ENCODE assay signal across 8 mouse cellular contexts in the genomic region with DNA sequence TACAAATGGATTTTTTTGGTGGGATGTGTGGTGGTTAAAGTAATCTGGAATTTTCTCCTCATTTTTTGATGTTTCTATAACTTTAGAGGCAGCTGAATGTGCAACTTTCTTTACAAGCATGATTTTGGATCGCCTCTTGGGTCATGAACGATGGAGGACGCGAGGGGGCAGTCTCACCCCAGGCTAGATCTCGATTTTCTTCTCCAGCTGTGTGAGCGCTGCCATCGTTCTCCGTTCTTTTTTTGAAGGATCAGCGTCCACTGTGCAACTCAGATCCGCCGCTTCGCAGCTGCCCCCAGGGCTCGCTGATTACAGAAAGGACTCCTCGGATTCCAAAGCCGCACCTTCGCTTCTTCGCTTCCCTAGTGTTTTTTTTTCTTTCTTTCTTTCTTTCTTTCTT.
DNase-seq lines count a peak whose midpoint lies in the region; ATAC-seq and TF ChIP-seq lines count a peak whose summit lies in the region.

No protein-coding gene starts in this region.

- ATAC-seq in embryonic facial prominence, embryonic 13.5 days (ENCODE audit: insufficient number of reproducible peaks, insufficient read depth, low FRiP score, low TSS enrichment, low read depth) = no peak
- peak; percentile 68; the same call in 1 of the 2 replicates for ATAC-seq in heart, embryonic 11.5 days (replicated peaks; ENCODE audit: insufficient number of reproducible peaks, low FRiP score, low TSS enrichment)
- ATAC-seq in kidney, embryonic 16.5 days (ENCODE audit: low FRiP score, low TSS enrichment) = peak; percentile 83; the same call in 1 of the 2 replicates
- 0 out of 2 replicates have a peak, but pooled peaks have one; percentile 52 for ATAC-seq in limb, embryonic 15.5 days (ENCODE audit: insufficient number of reproducible peaks, low FRiP score, low TSS enrichment, low read depth)

- H3K9me3 ChIP-seq in embryonic facial prominence, embryonic 13.5 days = no peaks in the 10 kb centered on the region
- no peaks in the 10 kb centered on the region for H3K9me3 ChIP-seq in heart, embryonic 11.5 days (replicated peaks; ENCODE audit: control insufficient read depth, low read length)
- H3K9me3 ChIP-seq in kidney, embryonic 16.5 days (ENCODE audit: low read length) = no peaks in the 10 kb centered on the region
- no peaks in the 10 kb centered on the region for H3K9me3 ChIP-seq in limb, embryonic 15.5 days

- peaks cover 4% of the 10 kb centered on the region; the same call in 1 of the 2 replicates for H3K27me3 ChIP-seq in embryonic facial prominence, embryonic 13.5 days
- no peaks in the 10 kb centered on the region; the same call in 1 of the 2 replicates for H3K27me3 ChIP-seq in heart, embryonic 11.5 days (ENCODE audit: control insufficient read depth, insufficient read depth, low read length)
- H3K27me3 ChIP-seq in kidney, embryonic 16.5 days (ENCODE audit: insufficient read depth, low read length) = no peaks in the 10 kb centered on the region
- H3K27me3 ChIP-seq in limb, embryonic 15.5 days = no peaks in the 10 kb centered on the region
- peaks cover 4% of the 10 kb centered on the region for H3K27me3 ChIP-seq in myocyte (ENCODE audit: control insufficient read depth, insufficient read depth, insufficient read length)
- H3K27me3 ChIP-seq in testis, adult 2 months (ENCODE audit: control insufficient read depth, insufficient read depth, low read length) = no peaks in the 10 kb centered on the region; the same call in 1 of the 2 replicates

- no peaks in the 10 kb centered on the region for H3K4me1 ChIP-seq in embryonic facial prominence, embryonic 13.5 days
- no peaks in the 10 kb centered on the region for H3K4me1 ChIP-seq in heart, embryonic 11.5 days (ENCODE audit: control insufficient read depth, insufficient read depth, low read length)
- H3K4me1 ChIP-seq in kidney, embryonic 16.5 days (ENCODE audit: insufficient read depth, low read length) = no peaks in the 10 kb centered on the region
- no peaks in the 10 kb centered on the region for H3K4me1 ChIP-seq in limb, embryonic 15.5 days
- peaks cover 3% of the 10 kb centered on the region for H3K4me1 ChIP-seq in testis, adult 2 months (ENCODE audit: control insufficient read depth, insufficient read depth, low read length)

- DNase-seq in A20 (ENCODE audit: low read depth, low spot score) = peak; percentile 11
- DNase-seq in adrenal gland, postnatal 4 days (ENCODE audit: low spot score in 2 of 2) = peak; percentile 22 to 24

- H3K36me3 ChIP-seq in embryonic facial prominence, embryonic 13.5 days = no peaks in the 10 kb centered on the region
- no peaks in the 10 kb centered on the region for H3K36me3 ChIP-seq in heart, embryonic 11.5 days (ENCODE audit: control insufficient read depth, insufficient read depth, low read length)
- no peaks in the 10 kb centered on the region for H3K36me3 ChIP-seq in kidney, embryonic 16.5 days (ENCODE audit: insufficient read depth, low read length)
- H3K36me3 ChIP-seq in limb, embryonic 15.5 days = no peaks in the 10 kb centered on the region
- H3K36me3 ChIP-seq in myocyte (ENCODE audit: control insufficient read depth, insufficient read depth) = no peaks in the 10 kb centered on the region
- no peaks in the 10 kb centered on the region for H3K36me3 ChIP-seq in testis, adult 2 months (ENCODE audit: control insufficient read depth, insufficient read depth, low read length)

- TF ChIP-seq POLR2A in myocyte (IDR thresholded peaks at IDR 0.05; ENCODE audit: insufficient read length, low read depth) = no peak
- TF ChIP-seq POLR2A in testis, adult 2 months (IDR thresholded peaks at IDR 0.05; ENCODE audit: control insufficient read depth, low read depth, low read length) = no peak

- no peak overlapping the region for H3K27ac ChIP-seq in embryonic facial prominence, embryonic 13.5 days
- H3K27ac ChIP-seq in heart, embryonic 11.5 days (ENCODE audit: low read depth, low read length) = no peak overlapping the region
- no peak overlapping the region for H3K27ac ChIP-seq in kidney, embryonic 16.5 days (ENCODE audit: low read length)
- H3K27ac ChIP-seq in limb, embryonic 15.5 days = no peak overlapping the region
- H3K27ac ChIP-seq in testis, adult 2 months (ENCODE audit: control insufficient read depth, insufficient read depth, low read depth, low read length) = no peak overlapping the region

- under 1% methylated on average over 17 of the region's 17 CpGs for WGBS in embryonic facial prominence, embryonic 13.5 days
- 3% methylated on average over 17 of the region's 17 CpGs for WGBS in heart, embryonic 11.5 days (ENCODE audit: insufficient replicate concordance)
- WGBS in kidney, embryonic 16.5 days = 0% methylated on average over 17 of the region's 17 CpGs
- WGBS in limb, embryonic 15.5 days = 0% methylated on average over 17 of the region's 17 CpGs

- H3K4me3 ChIP-seq in embryonic facial prominence, embryonic 13.5 days = peak overlapping the region; percentile 41
- H3K4me3 ChIP-seq in heart, embryonic 11.5 days (ENCODE audit: low read depth, low read length) = peak overlapping the region; percentile 23; the same call in 1 of the 2 replicates
- H3K4me3 ChIP-seq in kidney, embryonic 16.5 days (ENCODE audit: low read length) = peak overlapping the region; percentile 38
- peak overlapping the region; percentile 34 for H3K4me3 ChIP-seq in limb, embryonic 15.5 days
- no peak overlapping the region for H3K4me3 ChIP-seq in myocyte
- H3K4me3 ChIP-seq in testis, adult 2 months (ENCODE audit: control insufficient read depth, low read depth, low read length) = peak overlapping the region; percentile 27

- H3K9ac ChIP-seq in embryonic facial prominence, embryonic 13.5 days = peak overlapping the region; percentile 61; the same call in 1 of the 2 replicates
- no peak overlapping the region for H3K9ac ChIP-seq in heart, embryonic 11.5 days (ENCODE audit: low read depth, low read length)
- H3K9ac ChIP-seq in kidney, embryonic 16.5 days (replicated peaks; ENCODE audit: low read length) = no peak overlapping the region
- no peak overlapping the region for H3K9ac ChIP-seq in limb, embryonic 15.5 days

- H3K4me2 ChIP-seq in embryonic facial prominence, embryonic 13.5 days = peak overlapping the region; percentile 57
- peak overlapping the region; percentile 59 for H3K4me2 ChIP-seq in heart, embryonic 11.5 days
- H3K4me2 ChIP-seq in kidney, embryonic 16.5 days (replicated peaks; ENCODE audit: low read depth, low read length) = peak overlapping the region; percentile 55
- peak overlapping the region; percentile 41 for H3K4me2 ChIP-seq in limb, embryonic 15.5 days
- peak overlapping the region; percentile 66 for H3K4me2 ChIP-seq in myocyte (ENCODE audit: low read depth)

- H3ac ChIP-seq in myocyte (ENCODE audit: control insufficient read depth, insufficient read length) = no peak overlapping the region

- peak; percentile 66; the same call in 1 of the 2 replicates for TF ChIP-seq CTCF in testis, adult 2 months (IDR thresholded peaks at IDR 0.05; ENCODE audit: control insufficient read depth, insufficient read depth, insufficient replicate concordance, low read depth, low read length)

- H3K79me2 ChIP-seq in myocyte (ENCODE audit: control insufficient read depth, insufficient read depth) = no peaks in the 10 kb centered on the region

TF ChIP-seq in myocyte, 11 proteins besides CTCF, POLR2A, EP300 and RAD21:
- TF ChIP-seq USF1 (IDR thresholded peaks at IDR 0.05; ENCODE audit: low read depth) (no peak), POLR2AphosphoS2 (IDR thresholded peaks at IDR 0.05; ENCODE audit: insufficient read length, low read depth) (no peak), CEBPB (IDR thresholded peaks at IDR 0.05; ENCODE audit: insufficient read depth, poor library complexity, severe bottlenecking) (no peak), E2F4 (IDR thresholded peaks at IDR 0.05; ENCODE audit: insufficient read depth) (no peak), MYOG (IDR thresholded peaks at IDR 0.05; ENCODE audit: control insufficient read depth in 1 of 3, insufficient read depth in 1 of 3, insufficient read length in 2 of 3, low read depth in 2 of 3) (no peak), MYOD1 (IDR thresholded peaks at IDR 0.05; ENCODE audit: control insufficient read depth in 1 of 3, insufficient read length in 2 of 3, low read depth in 2 of 3) (no peak), SRF (IDR thresholded peaks at IDR 0.05; ENCODE audit: control insufficient read depth, insufficient read length, low read depth) (no peak), REST (IDR thresholded peaks at IDR 0.05; ENCODE audit: insufficient read depth, insufficient read length) (no peak), MAX (IDR thresholded peaks at IDR 0.05; ENCODE audit: low read depth) (no peak), TCF3 (IDR thresholded peaks at IDR 0.05; ENCODE audit: insufficient read length, low read depth) (no peak), TCF12 (IDR thresholded peaks at IDR 0.05; ENCODE audit: insufficient read depth, poor library complexity, severe bottlenecking) (no peak)
